Mouse (Mus musculus) hindbrain, embryonic 16.5 days (tissue): ENCODE measurements at regions not wholly inside any gene's neighbourhood (a gene's known extent, or its start where the extent isn't known, plus 50 kb on each side); places are given as distances from the start of the nearest gene placed in this dataset.

ENCODE experiments used
- ATAC-seq: fragments of 200-750 bp; cut with Nextera tagmentation; 2 replicates; pipeline ENCODE4 v1.8.0; 2017; ENCODE audit warnings: moderate TSS enrichment, moderate library complexity
- H3K27ac ChIP-seq: fragments of 300-500 bp; sonication (generic); 2 replicates; pipeline ENCODE4 v1.5.1; 2014; ENCODE audit warnings: low read depth, mild to moderate bottlenecking, control low read depth, low read length, moderate library complexity
- H3K27me3 ChIP-seq: fragments of 300-500 bp; sonication (generic); replicated peaks from 2 replicates; pipeline ENCODE4 v1.6.1; 2014; ENCODE audit warnings: low read length; ENCODE audit not compliant: control insufficient read depth, insufficient read depth
- H3K36me3 ChIP-seq: fragments of 300-500 bp; sonication (generic); 2 replicates; pipeline ENCODE4 v1.6.1; 2014; ENCODE audit warnings: mild to moderate bottlenecking, low read length, moderate library complexity, mixed read lengths; ENCODE audit not compliant: control insufficient read depth, insufficient read depth
- H3K4me1 ChIP-seq: fragments of 300-500 bp; sonication (generic); 2 replicates; pipeline ENCODE4 v1.6.1; 2014; ENCODE audit warnings: low read depth, low read length; ENCODE audit not compliant: control insufficient read depth, insufficient read depth
- H3K4me2 ChIP-seq: fragments of 300-500 bp; sonication (generic); 2 replicates; pipeline ENCODE4 v1.6.1; 2014; ENCODE audit warnings: mild to moderate bottlenecking, low read length, control low read depth, moderate library complexity
- H3K4me3 ChIP-seq: fragments of 300-500 bp; sonication (generic); 2 replicates; pipeline ENCODE4 v1.5.1; 2014; ENCODE audit warnings: mild to moderate bottlenecking, low read length, control low read depth, moderate library complexity
- H3K9ac ChIP-seq: fragments of 300-500 bp; sonication (generic); 2 replicates; pipeline ENCODE4 v1.6.1; 2014; ENCODE audit warnings: low read depth, mild to moderate bottlenecking, control low read depth, low read length, moderate library complexity
- H3K9me3 ChIP-seq: fragments of 300-500 bp; sonication (generic); 2 replicates; pipeline ENCODE4 v1.6.1; 2014; ENCODE audit warnings: mild to moderate bottlenecking, low read length, moderate library complexity; ENCODE audit not compliant: control insufficient read depth
- WGBS: fragments of 180-500 bp; shearing (Covaris S2); extraction: QIAGEN DNeasy Blood & Tissue Kit; methylation state at CpG from one replicate; pipeline ENCODE4 v1.1.7; 2014; 5-methylcytosine and 5-hydroxymethylcytosine counted together

- Histone ChIP-seq H3K9ac (peak overlapping the region; percentile 2; the same call in 1 of the 2 replicates), H3K27me3 (no peaks in the 10 kb centered on the region), H3K4me3 (no peak overlapping the region), H3K4me2 (peak overlapping the region; percentile 20; the same call in 1 of the 2 replicates), H3K9me3 (no peaks in the 10 kb centered on the region), H3K4me1 (peaks cover 8% of the 10 kb centered on the region), H3K36me3 (no peaks in the 10 kb centered on the region), H3K27ac (no peak overlapping the region; the same call in 1 of the 2 replicates)
- 50% methylated on average over 9 of the region's 9 CpGs for WGBS
- no peak for ATAC-seq
Observed at GRCm38 (mm10) chr4:142639340-142639733, 400.1 kb upstream of the Kazn start.

- H3K27ac ChIP-seq, result no peak overlapping the region
Observed at GRCm38 (mm10) chr4:142638733-142639339, 399.6 kb upstream of the Kazn start.

DNA sequence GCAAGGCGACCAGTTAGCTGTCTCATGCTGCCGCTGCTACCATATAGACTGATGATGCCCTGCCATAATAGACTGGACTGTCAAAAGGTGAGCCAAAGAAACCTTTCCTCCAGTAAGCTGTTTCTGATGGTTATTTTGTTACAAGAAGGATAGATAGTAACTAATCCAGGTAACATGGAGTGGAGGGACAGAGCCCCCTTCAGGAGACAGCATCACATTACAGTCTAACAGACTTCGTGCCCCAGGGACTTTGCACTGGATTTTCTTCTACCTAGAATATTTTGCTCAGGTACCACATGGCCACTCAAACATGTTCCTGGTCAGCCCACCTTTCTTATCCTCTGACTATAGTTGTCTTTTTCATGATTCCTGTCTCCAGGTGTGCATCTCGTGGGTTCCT, 398.9 kb upstream of the Kazn start:
- Histone ChIP-seq H3K9ac (no peak overlapping the region), H3K27me3 (no peaks in the 10 kb centered on the region), H3K9me3 (no peaks in the 10 kb centered on the region), H3K4me3 (no peak overlapping the region), H3K4me1 (peaks cover 8% of the 10 kb centered on the region), H3K27ac (no peak overlapping the region), H3K36me3 (no peaks in the 10 kb centered on the region), H3K4me2 (no peak overlapping the region)
- WGBS, result 83% methylated on average over 4 of the region's 4 CpGs
- ATAC-seq, result no peak

More at GRCm38 (mm10) chr4:142638733-142639339, 399.6 kb upstream of the Kazn start:
- H3K27me3 ChIP-seq, result no peaks in the 10 kb centered on the region
- no peak for ATAC-seq
- no peak overlapping the region for H3K4me3 ChIP-seq
- peak overlapping the region; percentile 2; the same call in 1 of the 2 replicates for H3K9ac ChIP-seq
- 21% methylated on average over 13 of the region's 13 CpGs for WGBS
- H3K36me3 ChIP-seq, result no peaks in the 10 kb centered on the region
- H3K4me2 ChIP-seq, result peak overlapping the region; percentile 20; the same call in 1 of the 2 replicates
- H3K9me3 ChIP-seq, result no peaks in the 10 kb centered on the region
- H3K4me1 ChIP-seq, result peaks cover 8% of the 10 kb centered on the region

DNA sequence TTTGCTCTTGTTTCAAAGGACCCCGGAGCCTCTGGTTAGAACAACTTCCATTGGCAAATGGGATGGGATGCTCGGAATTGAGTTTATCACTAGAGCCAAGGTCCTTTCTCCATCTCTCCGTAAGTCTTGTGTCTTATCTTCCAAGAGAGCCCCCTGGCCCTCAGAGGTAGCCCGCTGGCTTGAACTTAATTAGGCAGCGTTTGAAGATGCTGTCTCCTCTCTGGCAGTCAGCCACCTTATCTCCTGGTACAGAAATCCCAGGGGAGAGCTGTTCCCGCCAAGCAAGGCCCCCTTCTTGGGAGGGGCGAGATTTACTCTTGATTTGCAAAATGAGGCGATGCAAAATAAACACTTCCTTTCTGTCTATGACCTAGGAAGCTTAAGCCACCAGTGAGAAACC, 395.2 kb upstream of the Kazn start:
- ATAC-seq, result no peak
- Histone ChIP-seq H3K36me3 (no peaks in the 10 kb centered on the region), H3K4me3 (no peak overlapping the region), H3K27ac (no peak overlapping the region), H3K4me1 (peaks cover 7% of the 10 kb centered on the region), H3K9me3 (no peaks in the 10 kb centered on the region), H3K4me2 (no peak overlapping the region), H3K9ac (no peak overlapping the region), H3K27me3 (no peaks in the 10 kb centered on the region)
- 60% methylated on average over 8 of the region's 8 CpGs for WGBS

DNA sequence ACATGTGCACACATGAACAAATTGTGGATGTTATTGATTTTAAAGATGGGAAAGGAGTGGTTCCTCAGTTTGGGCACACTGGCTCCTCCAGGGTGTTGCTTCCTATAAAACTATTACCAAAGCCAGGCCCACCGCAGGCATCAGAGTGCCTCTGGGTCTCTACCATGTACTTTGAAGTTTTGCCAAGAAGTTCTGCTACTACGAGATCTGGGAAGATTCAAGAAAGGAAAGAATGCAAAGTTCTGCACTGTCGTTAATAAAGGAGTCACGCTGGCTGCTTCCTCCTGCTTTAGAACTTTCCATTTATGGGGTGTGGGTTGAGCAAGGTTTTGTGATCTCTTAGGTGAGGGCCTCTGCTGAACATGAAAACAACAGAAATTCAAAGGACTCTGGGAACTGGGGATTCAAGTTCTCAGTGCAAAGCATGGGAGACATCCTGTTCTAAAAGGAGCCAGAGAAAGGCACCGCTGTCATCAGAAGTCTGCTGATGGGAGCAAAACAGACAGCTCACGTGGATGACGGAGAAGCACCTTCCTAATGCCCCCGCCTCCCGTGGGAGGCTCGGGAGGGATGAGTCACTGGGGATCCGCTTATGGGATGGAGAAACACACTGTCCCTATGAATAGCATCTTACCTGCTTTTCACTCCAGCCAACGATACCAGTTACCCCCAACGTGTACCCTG, 394.6 kb upstream of the Kazn start:
- Histone ChIP-seq H3K27ac (no peak overlapping the region), H3K27me3 (no peaks in the 10 kb centered on the region), H3K4me1 (peaks cover 1% of the 10 kb centered on the region; the same call in 1 of the 2 replicates), H3K9me3 (no peaks in the 10 kb centered on the region), H3K4me2 (no peak overlapping the region), H3K4me3 (no peak overlapping the region), H3K9ac (no peak overlapping the region), H3K36me3 (no peaks in the 10 kb centered on the region)
- ATAC-seq, result no peak
- 77% methylated on average over 13 of the region's 13 CpGs for WGBS

DNA sequence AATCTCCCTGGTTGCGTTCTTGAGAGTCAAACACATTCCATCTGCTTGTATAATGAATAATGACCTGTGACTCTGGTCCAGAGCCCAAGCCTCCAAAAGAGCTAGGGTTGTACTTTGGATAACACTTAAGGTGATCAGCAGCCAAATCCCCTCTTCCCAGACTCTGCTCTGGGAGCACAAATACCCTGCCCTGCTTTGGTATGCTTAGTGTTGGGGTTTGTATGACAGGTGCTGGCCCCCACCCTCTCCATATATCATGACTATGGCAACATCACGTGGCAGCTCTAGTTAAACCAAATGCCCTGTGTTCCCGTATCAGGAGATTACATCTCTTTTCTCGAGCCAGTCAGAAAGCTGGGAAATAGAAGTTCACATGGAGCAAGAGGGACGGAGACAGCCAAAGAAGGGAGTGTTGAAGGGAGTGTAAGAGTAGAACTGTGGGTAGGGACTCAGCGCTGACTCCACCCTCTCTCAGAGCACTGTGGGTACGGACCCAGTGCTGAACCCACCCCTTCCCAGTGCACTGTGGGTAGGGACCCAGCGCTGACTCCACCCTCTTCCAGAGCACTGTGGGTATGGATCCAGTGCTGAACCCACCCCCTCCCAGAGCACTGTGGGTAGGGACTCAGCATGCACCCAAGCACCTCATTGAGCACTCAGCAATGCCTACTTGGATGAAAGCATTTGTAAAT, 387.4 kb upstream of the Kazn start:
- no peaks in the 10 kb centered on the region for H3K36me3 ChIP-seq
- 83% methylated on average over 8 of the region's 8 CpGs for WGBS
- H3K4me2 ChIP-seq, result no peak overlapping the region
- H3K9me3 ChIP-seq, result no peaks in the 10 kb centered on the region
- H3K9ac ChIP-seq, result no peak overlapping the region
- peaks cover 3% of the 10 kb centered on the region; the same call in 1 of the 2 replicates for H3K4me1 ChIP-seq
- H3K27ac ChIP-seq, result no peak overlapping the region
- H3K4me3 ChIP-seq, result no peak overlapping the region
- no peaks in the 10 kb centered on the region for H3K27me3 ChIP-seq
- ATAC-seq, result no peak

GRCm38 (mm10) chr4:142625456-142625855, 386.3 kb upstream of the Kazn start:
- no peaks in the 10 kb centered on the region for H3K27me3 ChIP-seq
- no peak overlapping the region for H3K4me2 ChIP-seq
- WGBS, result 43% methylated on average over 3 of the region's 3 CpGs
- no peak overlapping the region for H3K4me3 ChIP-seq
- H3K36me3 ChIP-seq, result no peaks in the 10 kb centered on the region
- peaks cover 3% of the 10 kb centered on the region; the same call in 1 of the 2 replicates for H3K4me1 ChIP-seq
- no peak overlapping the region for H3K9ac ChIP-seq
- H3K27ac ChIP-seq, result no peak overlapping the region
- no peak for ATAC-seq
- no peaks in the 10 kb centered on the region for H3K9me3 ChIP-seq

GRCm38 (mm10) chr4:142622151-142622861, 383.1 kb upstream of the Kazn start:
- Histone ChIP-seq H3K27me3 (no peaks in the 10 kb centered on the region), H3K4me2 (no peak overlapping the region), H3K36me3 (no peaks in the 10 kb centered on the region), H3K4me1 (peaks cover 3% of the 10 kb centered on the region; the same call in 1 of the 2 replicates), H3K27ac (no peak overlapping the region), H3K4me3 (no peak overlapping the region), H3K9me3 (no peaks in the 10 kb centered on the region), H3K9ac (no peak overlapping the region)
- 44% methylated on average over 17 of the region's 17 CpGs for WGBS
- ATAC-seq, result peak; percentile 55; the same call in 1 of the 2 replicates
